Mouse (Mus musculus): ENCODE data around the gene Mthfd1. TPM values are rescaled to one million over a fixed set of nuclear protein-coding genes. Genes with fewer than 3 reads are reported as not detected.
A peak's percentile ranks its signal among the peaks of the same experiment; 100 is the strongest.

The Mthfd1 gene
- polyA plus RNA-seq, 1 experiment from 2014 or later, result 102 TPM

- Histone ChIP-seq H3K9ac (no peak overlapping the region), H3K9me3 (no peaks in the 10 kb centered on the region), H3K36me3 (peaks cover 13% of the 10 kb centered on the region), H3K27me3 (replicated peaks) (no peaks in the 10 kb centered on the region), H3K4me1 (replicated peaks) (no peaks in the 10 kb centered on the region), H3K4me3 (replicated peaks) (no peak overlapping the region), H3K27ac (no peak overlapping the region), H3K4me2 (replicated peaks) (no peak overlapping the region)
- no peak for ATAC-seq
- WGBS, result 88% methylated on average over 5 of the region's 5 CpGs
These were observed 33.4 kb downstream of the Mthfd1 start for GRCm38 (mm10) chr12:76288494-76288893.

GRCm38 (mm10) chr12:76289428-76289827, 34.3 kb downstream of the Mthfd1 start:
- no peaks in the 10 kb centered on the region for H3K27me3 ChIP-seq (replicated peaks)
- ATAC-seq, result no peak
- no peak overlapping the region for H3K9ac ChIP-seq
- no peak overlapping the region for H3K27ac ChIP-seq
- no peaks in the 10 kb centered on the region for H3K4me1 ChIP-seq (replicated peaks)
- peaks cover 19% of the 10 kb centered on the region for H3K36me3 ChIP-seq
- H3K4me2 ChIP-seq (replicated peaks), result no peak overlapping the region
- H3K4me3 ChIP-seq (replicated peaks), result no peak overlapping the region
- H3K9me3 ChIP-seq, result no peaks in the 10 kb centered on the region
- 95% methylated on average over 12 of the region's 12 CpGs for WGBS

- Histone ChIP-seq H3K4me1 (replicated peaks) (no peaks in the 10 kb centered on the region), H3K4me2 (replicated peaks) (no peak overlapping the region), H3K9me3 (no peaks in the 10 kb centered on the region), H3K9ac (no peak overlapping the region), H3K36me3 (peaks cover 16% of the 10 kb centered on the region), H3K4me3 (replicated peaks) (no peak overlapping the region), H3K27ac (no peak overlapping the region), H3K27me3 (replicated peaks) (no peaks in the 10 kb centered on the region)
- no peak for ATAC-seq
- WGBS, result 93% methylated on average over 2 of the region's 2 CpGs
These were observed 35.2 kb downstream of the Mthfd1 start for GRCm38 (mm10) chr12:76290271-76290670.

GRCm38 (mm10) chr12:76293192-76293591, 38.1 kb downstream of the Mthfd1 start:
- no peak overlapping the region for H3K4me3 ChIP-seq (replicated peaks)
- H3K4me1 ChIP-seq (replicated peaks), result no peaks in the 10 kb centered on the region
- H3K4me2 ChIP-seq (replicated peaks), result no peak overlapping the region
- ATAC-seq, result 0 out of 2 replicates have a peak, but pooled peaks have one; percentile 47
- peaks cover 15% of the 10 kb centered on the region; the same call in 1 of the 2 replicates for H3K36me3 ChIP-seq
- no peak overlapping the region for H3K27ac ChIP-seq
- H3K9ac ChIP-seq, result no peak overlapping the region
- H3K27me3 ChIP-seq (replicated peaks), result no peaks in the 10 kb centered on the region
- no peaks in the 10 kb centered on the region for H3K9me3 ChIP-seq
- WGBS, result 50% methylated on average over 7 of the region's 7 CpGs

GRCm38 (mm10) chr12:76297830-76298229, 42.7 kb downstream of the Mthfd1 start:
- Histone ChIP-seq H3K4me1 (replicated peaks) (no peaks in the 10 kb centered on the region), H3K9me3 (no peaks in the 10 kb centered on the region), H3K27ac (no peak overlapping the region), H3K4me3 (replicated peaks) (no peak overlapping the region), H3K27me3 (replicated peaks) (no peaks in the 10 kb centered on the region), H3K36me3 (peaks cover 9% of the 10 kb centered on the region; the same call in 1 of the 2 replicates), H3K4me2 (replicated peaks) (no peak overlapping the region), H3K9ac (no peak overlapping the region)
- 82% methylated on average over 5 of the region's 5 CpGs for whole genome bisulfite sequencing
- ATAC-seq, result no peak

GRCm38 (mm10) chr12:76299361-76299906, 44.3 kb downstream of the Mthfd1 start:
- ATAC-seq, result no peak
- Histone ChIP-seq H3K4me2 (replicated peaks) (no peak overlapping the region), H3K27ac (no peak overlapping the region)

GRCm38 (mm10) chr12:76300367-76300766, 45.3 kb downstream of the Mthfd1 start:
- no peaks in the 10 kb centered on the region for H3K9me3 ChIP-seq
- no peak overlapping the region for H3K27ac ChIP-seq
- 81% methylated on average over 10 of the region's 10 CpGs for WGBS
- H3K9ac ChIP-seq, result no peak overlapping the region
- no peak for ATAC-seq
- no peaks in the 10 kb centered on the region for H3K36me3 ChIP-seq
- H3K27me3 ChIP-seq (replicated peaks), result no peaks in the 10 kb centered on the region
- H3K4me1 ChIP-seq (replicated peaks), result no peaks in the 10 kb centered on the region
- no peak overlapping the region for H3K4me3 ChIP-seq (replicated peaks)
- H3K4me2 ChIP-seq (replicated peaks), result no peak overlapping the region

More at GRCm38 (mm10) chr12:76299361-76299906, 44.3 kb downstream of the Mthfd1 start:
- Histone ChIP-seq H3K36me3 (no peaks in the 10 kb centered on the region), H3K9me3 (no peaks in the 10 kb centered on the region), H3K4me1 (replicated peaks) (no peaks in the 10 kb centered on the region), H3K4me3 (replicated peaks) (no peak overlapping the region), H3K9ac (no peak overlapping the region), H3K27me3 (replicated peaks) (no peaks in the 10 kb centered on the region)
- WGBS, result 86% methylated on average over 9 of the region's 9 CpGs

GRCm38 (mm10) chr12:76303474-76303873, 48.4 kb downstream of the Mthfd1 start:
- H3K27me3 ChIP-seq (replicated peaks), result no peaks in the 10 kb centered on the region
- H3K4me1 ChIP-seq (replicated peaks), result peaks cover 8% of the 10 kb centered on the region; the same call in 1 of the 2 replicates
- no peak overlapping the region for H3K4me3 ChIP-seq (replicated peaks)
- ATAC-seq, result no peak
- H3K4me2 ChIP-seq (replicated peaks), result no peak overlapping the region
- H3K36me3 ChIP-seq, result no peaks in the 10 kb centered on the region; the same call in 1 of the 2 replicates
- H3K9ac ChIP-seq, result no peak overlapping the region
- WGBS, result 90% methylated on average over 11 of the region's 11 CpGs
- no peaks in the 10 kb centered on the region for H3K9me3 ChIP-seq
- H3K27ac ChIP-seq, result no peak overlapping the region

- 79% methylated on average over 4 of the region's 4 CpGs for WGBS
- no peak overlapping the region for H3K27ac ChIP-seq
- ATAC-seq, result no peak
- H3K27me3 ChIP-seq (replicated peaks), result no peaks in the 10 kb centered on the region
- no peak overlapping the region for H3K4me2 ChIP-seq (replicated peaks)
- H3K4me3 ChIP-seq (replicated peaks), result no peak overlapping the region
- H3K9ac ChIP-seq, result no peak overlapping the region
- H3K9me3 ChIP-seq, result no peaks in the 10 kb centered on the region
- H3K36me3 ChIP-seq, result no peaks in the 10 kb centered on the region; the same call in 1 of the 2 replicates
- peaks cover 8% of the 10 kb centered on the region; the same call in 1 of the 2 replicates for H3K4me1 ChIP-seq (replicated peaks)
These were observed 49.1 kb downstream of the Mthfd1 start for GRCm38 (mm10) chr12:76304199-76304598.

GRCm38 (mm10) chr12:76305107-76305506, 50.0 kb downstream of the Mthfd1 start:
- Histone ChIP-seq H3K4me2 (replicated peaks) (no peak overlapping the region), H3K4me3 (replicated peaks) (no peak overlapping the region), H3K9ac (no peak overlapping the region), H3K9me3 (no peaks in the 10 kb centered on the region), H3K27ac (no peak overlapping the region), H3K4me1 (replicated peaks) (peaks cover 8% of the 10 kb centered on the region; the same call in 1 of the 2 replicates), H3K27me3 (replicated peaks) (no peaks in the 10 kb centered on the region), H3K36me3 (no peaks in the 10 kb centered on the region; the same call in 1 of the 2 replicates)
- no peak for ATAC-seq
- WGBS, result 90% methylated on average over 8 of the region's 8 CpGs

GRCm38 (mm10) chr12:76306852-76307561, 51.9 kb downstream of the Mthfd1 start:
- no peaks in the 10 kb centered on the region for H3K27me3 ChIP-seq (replicated peaks)
- H3K36me3 ChIP-seq, result no peaks in the 10 kb centered on the region; the same call in 1 of the 2 replicates
- WGBS, result 74% methylated on average over 9 of the region's 9 CpGs
- H3K4me2 ChIP-seq (replicated peaks), result no peak overlapping the region
- no peak overlapping the region for H3K4me3 ChIP-seq (replicated peaks)
- H3K4me1 ChIP-seq (replicated peaks), result peaks cover 13% of the 10 kb centered on the region; the same call in 1 of the 2 replicates
- H3K9me3 ChIP-seq, result no peaks in the 10 kb centered on the region
- ATAC-seq, result no peak
- H3K27ac ChIP-seq, result peak overlapping the region; percentile 49
- no peak overlapping the region for H3K9ac ChIP-seq

GRCm38 (mm10) chr12:76307964-76308363, 52.9 kb downstream of the Mthfd1 start:
- Histone ChIP-seq H3K4me3 (replicated peaks) (no peak overlapping the region), H3K9ac (no peak overlapping the region), H3K27me3 (replicated peaks) (no peaks in the 10 kb centered on the region), H3K36me3 (no peaks in the 10 kb centered on the region; the same call in 1 of the 2 replicates), H3K4me2 (replicated peaks) (no peak overlapping the region), H3K27ac (peak overlapping the region; percentile 66), H3K4me1 (replicated peaks) (peaks cover 13% of the 10 kb centered on the region; the same call in 1 of the 2 replicates), H3K9me3 (no peaks in the 10 kb centered on the region)
- ATAC-seq, result peak; percentile 63
- 29% methylated on average over 9 of the region's 9 CpGs for WGBS
